Mouse (Mus musculus): ENCODE data around the gene Olfr998. TPM values are rescaled to one million over a fixed set of nuclear protein-coding genes. Genes with fewer than 3 reads are reported as not detected.

Gene Olfr998
- not detected for total RNA-seq (2023)

DNA sequence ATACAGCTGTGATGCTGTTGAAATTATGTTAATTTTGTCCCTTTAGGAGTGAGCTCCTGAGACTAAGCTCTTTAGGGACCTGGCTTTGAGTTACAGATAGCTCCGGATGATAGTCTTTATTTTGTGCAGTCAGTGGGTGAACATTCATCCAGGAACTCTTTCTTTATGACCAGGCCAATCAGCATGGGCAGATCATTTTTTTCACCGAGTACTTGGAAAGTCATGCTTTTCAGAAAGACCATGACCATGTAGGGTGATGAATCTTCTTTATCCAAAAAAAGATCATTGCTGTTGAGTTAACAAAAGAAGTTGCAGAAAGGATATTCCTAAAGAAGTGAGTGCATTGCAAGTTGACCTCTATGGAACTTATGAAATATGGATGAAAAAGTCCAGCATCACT lies at the start of gene Olfr998:
Gene Olfr998 (plus strand): TSS at position 301 of the 400 bp plus-strand sequence.

DNA sequence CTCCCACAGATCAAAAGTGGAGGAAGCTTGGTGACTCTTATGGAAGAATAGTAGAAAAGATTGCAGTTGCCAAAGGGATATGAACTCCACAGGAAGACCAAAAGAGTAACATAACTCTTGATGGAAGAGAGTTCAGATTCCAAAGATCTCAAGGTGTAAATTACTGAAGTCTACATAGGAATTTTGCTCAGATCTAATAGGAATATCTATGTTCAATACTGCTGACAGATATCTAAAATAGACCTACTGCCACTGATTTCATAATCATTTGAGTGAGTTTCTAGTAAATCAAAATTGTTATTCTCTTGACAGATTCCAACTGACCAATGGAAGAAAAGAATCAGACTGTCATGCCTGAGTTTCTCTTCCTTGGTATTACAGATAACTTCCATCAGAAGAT lies 9.8 kb upstream of the Olfr998 start, which contains the start of gene Olfr996:
Gene Olfr996 (plus strand): TSS at position 301 of the 400 bp plus-strand sequence.

DNA sequence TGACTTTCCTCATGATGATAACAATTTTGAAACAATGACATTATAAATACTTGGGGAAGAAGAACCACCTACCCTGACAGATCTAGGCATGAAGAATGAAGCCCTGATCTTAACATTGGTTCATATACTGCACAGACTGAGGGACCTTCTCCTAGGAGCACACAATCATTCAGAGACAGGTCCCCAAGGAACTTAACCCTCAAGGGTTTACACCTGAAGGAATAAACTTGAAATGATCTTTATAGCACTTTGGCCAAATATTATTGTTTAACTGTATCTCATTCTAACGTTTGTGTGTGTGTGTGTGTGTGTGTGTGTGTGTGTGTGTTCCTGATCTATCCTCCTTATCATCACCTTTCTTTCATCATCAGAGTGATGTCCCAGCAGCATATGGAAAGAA lies 23.1 kb downstream of the Olfr998 start, which contains the start of gene Olfr1000:
Gene Olfr1000 (minus strand): TSS at position 101 of the 400 bp plus-strand sequence.

Other genes with a start within 250 kb of the Olfr998 start
- not detected for gene Olfr987, start 249.6 kb upstream of the Olfr998 start, total RNA-seq (2023)
- not detected for gene Olfr988, start 225.7 kb upstream of the Olfr998 start, total RNA-seq (2023)
- not detected for gene Olfr992, start 179.5 kb upstream of the Olfr998 start, total RNA-seq (2023)
- gene Olfr993, start 174.1 kb upstream of the Olfr998 start, total RNA-seq (2023): not detected
- not detected for gene Olfr994, start 152.5 kb upstream of the Olfr998 start, total RNA-seq (2023)
- gene Olfr995, start 145.3 kb upstream of the Olfr998 start, total RNA-seq (2023): not detected
- gene 4833423E24Rik, start 69.9 kb upstream of the Olfr998 start, total RNA-seq (2023): not detected
- gene Olfr996, start 9.7 kb upstream of the Olfr998 start, total RNA-seq (2023): not detected
- not detected for gene Olfr1000, start 23.0 kb downstream of the Olfr998 start, total RNA-seq (2023)
- gene Olfr1002, start 61.8 kb downstream of the Olfr998 start, total RNA-seq (2023): not detected
- gene Olfr154, start 75.5 kb downstream of the Olfr998 start, total RNA-seq (2023): not detected
- gene Olfr1006, start 89.8 kb downstream of the Olfr998 start, total RNA-seq (2023): not detected
- gene Olfr1008, start 100.5 kb downstream of the Olfr998 start, total RNA-seq (2023): not detected
- gene Olfr1009, start 126.5 kb downstream of the Olfr998 start, total RNA-seq (2023): not detected
- not detected for gene Olfr1012, start 173.8 kb downstream of the Olfr998 start, total RNA-seq (2023)
- gene Olfr1013, start 178.2 kb downstream of the Olfr998 start, total RNA-seq (2023): not detected
- not detected for gene Olfr1014, start 183.8 kb downstream of the Olfr998 start, total RNA-seq (2023)
- gene Olfr1015, start 193.1 kb downstream of the Olfr998 start, total RNA-seq (2023): not detected
- gene Olfr1016, start 213.6 kb downstream of the Olfr998 start, total RNA-seq (2023): not detected
- gene Olfr1018, start 229.5 kb downstream of the Olfr998 start, total RNA-seq (2023): not detected

All from T-cell, adult 66 days (primary cell).